Mouse (Mus musculus) liver, embryonic 16.5 days (tissue): ENCODE data around the gene Sp4. TPM values are rescaled to one million over a fixed set of nuclear protein-coding genes. Genes with fewer than 3 reads are reported as not detected.

Experiments used
- ATAC-seq: fragments of 200-750 bp; cut with Nextera tagmentation; 2 replicates; pipeline ENCODE4 v1.8.0; 2017; ENCODE audit warnings: low read depth, mild to moderate bottlenecking, moderate number of reproducible peaks, moderate library complexity
- H3K27ac ChIP-seq: fragments of 300-500 bp; sonication (generic); 2 replicates; pipeline ENCODE4 v1.5.1; 2014; ENCODE audit warnings: mild to moderate bottlenecking, low read length
- H3K27me3 ChIP-seq: fragments of 300-500 bp; sonication (generic); 2 replicates; pipeline ENCODE4 v1.6.1; 2014; ENCODE audit warnings: low read depth, low read length, mixed read lengths; ENCODE audit not compliant: control insufficient read depth, insufficient read depth
- H3K36me3 ChIP-seq: fragments of 300-500 bp; sonication (generic); 2 replicates; pipeline ENCODE4 v1.6.1; 2014; ENCODE audit warnings: mild to moderate bottlenecking; ENCODE audit not compliant: control insufficient read depth, insufficient read depth
- H3K4me1 ChIP-seq: fragments of 300-500 bp; sonication (generic); 2 replicates; pipeline ENCODE4 v1.6.1; 2014; ENCODE audit warnings: low read depth, low read length, mixed read lengths; ENCODE audit not compliant: control insufficient read depth
- H3K4me2 ChIP-seq: fragments of 300-500 bp; sonication (generic); 2 replicates; pipeline ENCODE4 v1.6.1; 2014; ENCODE audit warnings: low read depth, low read length, mixed read lengths
- H3K4me3 ChIP-seq: fragments of 300-500 bp; sonication (generic); 2 replicates; pipeline ENCODE4 v1.5.1; 2014; ENCODE audit warnings: low read depth, mild to moderate bottlenecking, low read length
- H3K9ac ChIP-seq: fragments of 300-500 bp; sonication (generic); 2 replicates; pipeline ENCODE4 v1.6.1; 2014; ENCODE audit warnings: low read depth, low read length
- H3K9me3 ChIP-seq: fragments of 300-500 bp; sonication (generic); replicated peaks from 2 replicates; pipeline ENCODE4 v1.6.1; 2016; ENCODE audit warnings: low read length; ENCODE audit not compliant: control insufficient read depth
- WGBS: fragments of 180-500 bp; shearing (Covaris S2); extraction: QIAGEN DNeasy Blood & Tissue Kit; methylation state at CpG from one replicate; pipeline ENCODE4 v1.1.7; 2014; ENCODE audit not compliant: insufficient replicate concordance; 5-methylcytosine and 5-hydroxymethylcytosine counted together
- polyA plus RNA-seq: library from polyadenylated mRNA; unstranded; fragments of >200 nt; fragmentation: Nextera tagmentation; extraction: Ambion mirVana; gene quantifications from 2 replicates; pipeline ENCODE4 v1.2.1, GENCODE M21; 2015

The Sp4 gene
- polyA plus RNA-seq: 5.7 and 6.0 TPM in 2 replicates

GRCm38 (mm10) chr12:118301072-118301865, at the start of gene Sp4:
Gene Sp4 (minus strand): TSS chr12:118301440.
- H3K27ac ChIP-seq: peak within 1 kb of the TSS; percentile 98
- under 1% methylated on average over 32 of the region's 78 CpGs for WGBS
- H3K4me3 ChIP-seq: peak within 1 kb of the TSS; percentile 100
- H3K4me2 ChIP-seq: peak within 1 kb of the TSS; percentile 94
- H3K36me3 ChIP-seq: peaks cover 3% of the 10 kb centered on the region; the same call in 1 of the 2 replicates
- peak within 1 kb of the TSS; percentile 98 for H3K9ac ChIP-seq
- no peaks in the 10 kb centered on the region for H3K27me3 ChIP-seq
- ATAC-seq: peak; percentile 79
- H3K9me3 ChIP-seq: no peaks in the 10 kb centered on the region
- peaks cover 45% of the 10 kb centered on the region for H3K4me1 ChIP-seq

- H3K36me3 ChIP-seq: no peaks in the 10 kb centered on the region
- H3K27ac ChIP-seq: no peak overlapping the region
- H3K9me3 ChIP-seq: no peaks in the 10 kb centered on the region
- H3K4me2 ChIP-seq: no peak overlapping the region
- no peaks in the 10 kb centered on the region for H3K4me1 ChIP-seq
- no peaks in the 10 kb centered on the region for H3K27me3 ChIP-seq
- ATAC-seq: no peak
- 29% methylated on average over 2 of the region's 2 CpGs for WGBS
- H3K4me3 ChIP-seq: no peak overlapping the region
- no peak overlapping the region for H3K9ac ChIP-seq
Measured at GRCm38 (mm10) chr12:118339107-118339506, 37.9 kb upstream of the Sp4 start.

GRCm38 (mm10) chr12:118338243-118338642, 37.0 kb upstream of the Sp4 start:
- H3K4me1 ChIP-seq: no peaks in the 10 kb centered on the region
- H3K36me3 ChIP-seq: no peaks in the 10 kb centered on the region
- peak; percentile 50; the same call in 1 of the 2 replicates for ATAC-seq
- no peak overlapping the region for H3K4me2 ChIP-seq
- WGBS: 24% methylated on average over 2 of the region's 2 CpGs
- H3K9me3 ChIP-seq: no peaks in the 10 kb centered on the region
- no peak overlapping the region for H3K4me3 ChIP-seq
- no peaks in the 10 kb centered on the region for H3K27me3 ChIP-seq
- no peak overlapping the region for H3K27ac ChIP-seq
- no peak overlapping the region for H3K9ac ChIP-seq

- no peak overlapping the region for H3K4me2 ChIP-seq
- no peaks in the 10 kb centered on the region for H3K4me1 ChIP-seq
- 70% methylated on average over 3 of the region's 3 CpGs for WGBS
- no peak overlapping the region for H3K4me3 ChIP-seq
- ATAC-seq: no peak
- H3K27me3 ChIP-seq: no peaks in the 10 kb centered on the region
- no peak overlapping the region for H3K9ac ChIP-seq
- no peak overlapping the region for H3K27ac ChIP-seq
- H3K36me3 ChIP-seq: no peaks in the 10 kb centered on the region
- H3K9me3 ChIP-seq: no peaks in the 10 kb centered on the region
Measured at GRCm38 (mm10) chr12:118337291-118337690, 36.1 kb upstream of the Sp4 start.

GRCm38 (mm10) chr12:118328739-118329249, 27.6 kb upstream of the Sp4 start:
- ATAC-seq: no peak
- H3K4me3 ChIP-seq: no peak overlapping the region
- 66% methylated on average over 6 of the region's 6 CpGs for WGBS

GRCm38 (mm10) chr12:118327566-118327965, 26.3 kb upstream of the Sp4 start:
- ATAC-seq: no peak
- WGBS: 69% methylated on average over 2 of the region's 2 CpGs

More at GRCm38 (mm10) chr12:118328739-118329249, 27.6 kb upstream of the Sp4 start:
- H3K27ac ChIP-seq: no peak overlapping the region
- H3K9me3 ChIP-seq: no peaks in the 10 kb centered on the region
- no peaks in the 10 kb centered on the region for H3K4me1 ChIP-seq
- no peaks in the 10 kb centered on the region for H3K36me3 ChIP-seq
- no peak overlapping the region for H3K9ac ChIP-seq
- no peak overlapping the region for H3K4me2 ChIP-seq
- no peaks in the 10 kb centered on the region for H3K27me3 ChIP-seq

GRCm38 (mm10) chr12:118326161-118326560, 24.9 kb upstream of the Sp4 start:
- H3K4me2 ChIP-seq: no peak overlapping the region
- no peak for ATAC-seq
- H3K4me1 ChIP-seq: no peaks in the 10 kb centered on the region
- H3K27ac ChIP-seq: no peak overlapping the region
- no peaks in the 10 kb centered on the region for H3K27me3 ChIP-seq
- 64% methylated on average over 2 of the region's 2 CpGs for WGBS
- H3K36me3 ChIP-seq: no peaks in the 10 kb centered on the region
- no peak overlapping the region for H3K9ac ChIP-seq
- H3K4me3 ChIP-seq: no peak overlapping the region
- no peaks in the 10 kb centered on the region for H3K9me3 ChIP-seq

More at GRCm38 (mm10) chr12:118327566-118327965, 26.3 kb upstream of the Sp4 start:
- H3K27me3 ChIP-seq: no peaks in the 10 kb centered on the region
- H3K36me3 ChIP-seq: no peaks in the 10 kb centered on the region
- H3K4me3 ChIP-seq: no peak overlapping the region
- no peak overlapping the region for H3K27ac ChIP-seq
- H3K9ac ChIP-seq: no peak overlapping the region
- H3K4me2 ChIP-seq: no peak overlapping the region
- H3K4me1 ChIP-seq: no peaks in the 10 kb centered on the region
- H3K9me3 ChIP-seq: no peaks in the 10 kb centered on the region

GRCm38 (mm10) chr12:118320076-118320475, 18.8 kb upstream of the Sp4 start:
- Histone ChIP-seq H3K27me3 (no peaks in the 10 kb centered on the region), H3K4me3 (no peak overlapping the region), H3K27ac (no peak overlapping the region), H3K4me1 (no peaks in the 10 kb centered on the region), H3K9ac (no peak overlapping the region), H3K36me3 (no peaks in the 10 kb centered on the region), H3K4me2 (no peak overlapping the region), H3K9me3 (no peaks in the 10 kb centered on the region)
- no peak for ATAC-seq

- no peak overlapping the region for H3K9ac ChIP-seq
- no peak for ATAC-seq
Measured at GRCm38 (mm10) chr12:118314477-118314845, 13.2 kb upstream of the Sp4 start.

More at GRCm38 (mm10) chr12:118314477-118314845, 13.2 kb upstream of the Sp4 start:
- H3K9me3 ChIP-seq: no peaks in the 10 kb centered on the region
- WGBS: 57% methylated on average over 2 of the region's 2 CpGs
- H3K4me1 ChIP-seq: peaks cover 6% of the 10 kb centered on the region
- H3K4me2 ChIP-seq: no peak overlapping the region
- H3K4me3 ChIP-seq: no peak overlapping the region
- no peaks in the 10 kb centered on the region for H3K36me3 ChIP-seq
- no peak overlapping the region for H3K27ac ChIP-seq
- H3K27me3 ChIP-seq: no peaks in the 10 kb centered on the region
